In genomic region chr11:94872921-94873320, GRCm38 (mm10) we compare ENCODE assay signal across 8 mouse cellular contexts.
DNase-seq lines count a peak whose midpoint lies in the region; ATAC-seq lines count a peak whose summit lies in the region.

No protein-coding gene starts in this region.

- peaks cover 41% of the 10 kb centered on the region for H3K4me1 ChIP-seq in embryonic facial prominence, embryonic 12.5 days
- H3K4me1 ChIP-seq in liver, embryonic 13.5 days (replicated peaks): peaks cover 5% of the 10 kb centered on the region; the same call in 1 of the 2 replicates
- peaks cover 17% of the 10 kb centered on the region for H3K4me1 ChIP-seq in neural tube, embryonic 13.5 days (replicated peaks)

- H3K4me3 ChIP-seq in embryonic facial prominence, embryonic 12.5 days: peak overlapping the region; percentile 13
- no peak overlapping the region for H3K4me3 ChIP-seq in liver, embryonic 13.5 days (replicated peaks)
- H3K4me3 ChIP-seq in neural tube, embryonic 13.5 days: peak overlapping the region; percentile 30

- H3K9me3 ChIP-seq in embryonic facial prominence, embryonic 12.5 days: no peaks in the 10 kb centered on the region
- H3K9me3 ChIP-seq in liver, embryonic 13.5 days (replicated peaks): no peaks in the 10 kb centered on the region
- no peaks in the 10 kb centered on the region for H3K9me3 ChIP-seq in neural tube, embryonic 13.5 days

- no peak overlapping the region for H3K9ac ChIP-seq in embryonic facial prominence, embryonic 12.5 days
- no peak overlapping the region for H3K9ac ChIP-seq in liver, embryonic 13.5 days
- peak overlapping the region; percentile 58; the same call in 1 of the 2 replicates for H3K9ac ChIP-seq in neural tube, embryonic 13.5 days

- WGBS in embryonic facial prominence, embryonic 12.5 days: 1% methylated on average over 19 of the region's 19 CpGs
- 3% methylated on average over 19 of the region's 19 CpGs for WGBS in liver, embryonic 13.5 days (ENCODE audit: insufficient replicate concordance)
- under 1% methylated on average over 19 of the region's 19 CpGs for WGBS in neural tube, embryonic 13.5 days

- peak; percentile 74 for DNase-seq in adrenal gland, postnatal 14 days
- DNase-seq in heart, adult 8-10 months (ENCODE audit: low spot score): peak; percentile 71
- DNase-seq in kidney, adult 18-20 months: peak; percentile 24
- DNase-seq in liver, embryonic 13.5 days: no peak
- DNase-seq in urinary bladder, postnatal 14 days (ENCODE audit: low spot score): peak; percentile 73
- no peak for DNase-seq in c-Kit-positive CD71-positive TER-119-positive erythroid progenitor cells, embryonic 14.5 days (ENCODE audit: low spot score)

- no peaks in the 10 kb centered on the region for H3K27me3 ChIP-seq in embryonic facial prominence, embryonic 12.5 days
- H3K27me3 ChIP-seq in liver, embryonic 13.5 days: peaks cover 46% of the 10 kb centered on the region
- peaks cover 21% of the 10 kb centered on the region for H3K27me3 ChIP-seq in neural tube, embryonic 13.5 days

- H3K36me3 ChIP-seq in embryonic facial prominence, embryonic 12.5 days: no peaks in the 10 kb centered on the region
- H3K36me3 ChIP-seq in liver, embryonic 13.5 days: no peaks in the 10 kb centered on the region
- no peaks in the 10 kb centered on the region for H3K36me3 ChIP-seq in neural tube, embryonic 13.5 days

- ATAC-seq in embryonic facial prominence, embryonic 12.5 days (ENCODE audit: insufficient number of reproducible peaks, insufficient read depth, low FRiP score, low TSS enrichment): peak; percentile 64; the same call in 1 of the 2 replicates
- ATAC-seq in liver, embryonic 13.5 days (ENCODE audit: low read depth): no peak
- peak; percentile 48; the same call in 1 of the 2 replicates for ATAC-seq in neural tube, embryonic 13.5 days (ENCODE audit: low read depth)

- H3K4me2 ChIP-seq in embryonic facial prominence, embryonic 12.5 days (replicated peaks): peak overlapping the region; percentile 48
- H3K4me2 ChIP-seq in liver, embryonic 13.5 days: 0 out of 2 replicates have a peak overlapping the region, but pooled peaks have one; percentile 21
- peak overlapping the region; percentile 61 for H3K4me2 ChIP-seq in neural tube, embryonic 13.5 days

- H3K27ac ChIP-seq in embryonic facial prominence, embryonic 12.5 days: peak overlapping the region; percentile 84
- H3K27ac ChIP-seq in liver, embryonic 13.5 days: no peak overlapping the region; the same call in 1 of the 2 replicates
- H3K27ac ChIP-seq in neural tube, embryonic 13.5 days (replicated peaks): no peak overlapping the region

Comparison
In these comparisons a context has a peak if more than half of its experiments do, and no peak if none do; other contexts are left out.
1. DNase-seq: peak in adrenal gland, postnatal 14 days (single experiment), heart, adult 8-10 months (single experiment), kidney, adult 18-20 months (single experiment) and urinary bladder, postnatal 14 days (single experiment); none in liver, embryonic 13.5 days (single experiment) and c-Kit-positive CD71-positive TER-119-positive erythroid progenitor cells, embryonic 14.5 days (single experiment).
2. Peak in every context shown above with its lines, with median percentiles within 50 percentile points of each other: H3K4me2 ChIP-seq.